Mouse (Mus musculus): Measurements from ENCODE around the gene Col4a3bp.

GRCm38 (mm10) chr13:96542081-96542889, at the start of gene Col4a3bp, which contains the start of gene Polk:
- no peak for TF ChIP-seq CTCF (IDR thresholded peaks at IDR 0.05; ENCODE audit: borderline replicate concordance, insufficient read depth, low read depth, low read length)
- peak; percentile 87 for TF ChIP-seq POLR2A (IDR thresholded peaks at IDR 0.05; ENCODE audit: borderline replicate concordance, insufficient read depth, low read length)

Measured in cerebellum, adult 2 months (tissue).